Mouse (Mus musculus): ENCODE measurements around the gene Nfib. TPM values are rescaled to one million over a fixed set of nuclear protein-coding genes. Genes with fewer than 3 reads are reported as not detected.
A peak's percentile ranks its signal among the peaks of the same experiment; 100 is the strongest.

Gene Nfib
- polyA plus RNA-seq, 2 experiments = 1.7 to 2.6 TPM

DNA sequence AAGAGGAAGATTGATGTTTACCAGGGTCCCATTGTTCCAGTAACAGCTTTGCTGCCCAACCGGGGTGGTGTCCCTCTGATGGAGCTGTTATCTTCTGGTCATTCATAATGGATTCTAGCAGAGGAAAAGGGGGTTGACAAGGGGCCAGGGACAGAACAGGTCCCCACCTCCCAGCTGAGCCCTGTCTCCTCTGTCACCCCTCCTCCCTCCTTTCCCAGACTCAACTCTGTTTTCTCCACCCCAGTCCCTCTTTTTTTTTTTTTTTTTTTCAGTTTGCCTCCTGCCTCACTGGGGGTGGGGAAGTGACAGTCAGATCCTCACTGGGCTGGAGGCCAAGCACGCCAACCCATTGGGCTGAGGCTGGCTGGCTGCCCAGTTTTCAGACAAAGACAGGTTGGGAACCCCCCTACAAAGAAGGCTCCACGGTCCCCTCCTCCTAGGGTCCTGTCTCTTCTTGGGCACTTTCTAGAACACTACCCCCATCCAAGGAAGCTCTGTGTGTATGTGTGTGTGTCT, 83.2 kb downstream of the Nfib start:
- H3K9ac ChIP-seq (replicated peaks) = no peak overlapping the region
- no peak overlapping the region for H3K27ac ChIP-seq
- WGBS (ENCODE audit: insufficient replicate concordance) = 10% methylated on average over 3 of the region's 3 CpGs
- DNase-seq (ENCODE audit: low read depth in 3 of 3, low spot score in 3 of 3) (no peak), ATAC-seq (ENCODE audit: insufficient read depth) (peak; percentile 45; the same call in 1 of the 2 replicates)
- peaks cover 0 to 13% of the 10 kb centered on the region in 2 experiments; a peak in 2 of 4 replicates for H3K4me1 ChIP-seq (replicated peaks; ENCODE audit: control insufficient read depth in 2 of 2, insufficient read depth in 2 of 2, low read length in 1 of 2)
- no peak overlapping the region for H3K4me3 ChIP-seq (ENCODE audit: insufficient read depth in 1 of 2, low read depth in 2 of 2, low read length in 2 of 2)
- H3K4me2 ChIP-seq (ENCODE audit: low read depth) = no peak overlapping the region
- no peaks in the 10 kb centered on the region for H3K9me3 ChIP-seq (ENCODE audit: control insufficient read depth, low read length)
- H3K36me3 ChIP-seq (replicated peaks; ENCODE audit: control insufficient read depth, insufficient read depth, low read depth) = no peaks in the 10 kb centered on the region
- no peaks in the 10 kb centered on the region for H3K27me3 ChIP-seq (ENCODE audit: control insufficient read depth, insufficient read depth, low read length)
- TF ChIP-seq EP300 (IDR thresholded peaks at IDR 0.05; ENCODE audit: low read depth) (no peak), CTCF (IDR thresholded peaks at IDR 0.05; ENCODE audit: low read depth) (no peak)

DNA sequence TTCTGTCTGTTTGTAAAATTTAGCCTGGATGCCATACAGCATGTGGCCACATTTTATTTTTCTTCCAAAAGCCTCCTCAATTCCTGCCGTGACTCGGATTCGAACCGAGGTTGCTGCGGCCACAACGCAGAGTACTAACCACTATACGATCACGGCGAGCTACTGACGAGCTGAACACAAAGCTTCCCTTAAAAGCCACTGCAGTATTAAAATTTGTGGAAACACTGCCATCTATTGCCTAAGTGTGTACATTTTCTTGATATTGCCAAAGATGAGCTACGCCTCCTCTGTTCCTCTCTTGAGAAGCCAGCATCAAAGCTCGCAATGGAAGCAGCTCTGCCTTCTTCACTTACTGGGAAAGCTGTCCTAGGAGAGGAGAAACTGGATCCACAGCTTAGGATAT, 86.0 kb downstream of the Nfib start:
- Histone ChIP-seq H3K4me2 (ENCODE audit: low read depth) (no peak overlapping the region), H3K27ac (no peak overlapping the region), H3K27me3 (ENCODE audit: control insufficient read depth, insufficient read depth, low read length) (no peaks in the 10 kb centered on the region), H3K9ac (replicated peaks) (no peak overlapping the region), H3K36me3 (replicated peaks; ENCODE audit: control insufficient read depth, insufficient read depth, low read depth) (no peaks in the 10 kb centered on the region), H3K4me3 (ENCODE audit: insufficient read depth in 1 of 2, low read depth in 2 of 2, low read length in 2 of 2) (no peak overlapping the region), H3K4me1 (replicated peaks; ENCODE audit: control insufficient read depth in 2 of 2, insufficient read depth in 2 of 2, low read length in 1 of 2) (peaks cover 0 to 13% of the 10 kb centered on the region in 2 experiments; a peak in 2 of 4 replicates), H3K9me3 (ENCODE audit: control insufficient read depth, low read length) (no peaks in the 10 kb centered on the region)
- DNase-seq (ENCODE audit: low read depth in 3 of 3, low spot score in 3 of 3) = no peak
- peak; percentile 39; the same call in 1 of the 2 replicates for ATAC-seq (ENCODE audit: insufficient read depth)
- TF ChIP-seq EP300 (IDR thresholded peaks at IDR 0.05; ENCODE audit: low read depth) (no peak), CTCF (IDR thresholded peaks at IDR 0.05; ENCODE audit: low read depth) (peak; percentile 16; the same call in 1 of the 2 replicates)
- WGBS (ENCODE audit: insufficient replicate concordance) = 31% methylated on average over 12 of the region's 12 CpGs

DNA sequence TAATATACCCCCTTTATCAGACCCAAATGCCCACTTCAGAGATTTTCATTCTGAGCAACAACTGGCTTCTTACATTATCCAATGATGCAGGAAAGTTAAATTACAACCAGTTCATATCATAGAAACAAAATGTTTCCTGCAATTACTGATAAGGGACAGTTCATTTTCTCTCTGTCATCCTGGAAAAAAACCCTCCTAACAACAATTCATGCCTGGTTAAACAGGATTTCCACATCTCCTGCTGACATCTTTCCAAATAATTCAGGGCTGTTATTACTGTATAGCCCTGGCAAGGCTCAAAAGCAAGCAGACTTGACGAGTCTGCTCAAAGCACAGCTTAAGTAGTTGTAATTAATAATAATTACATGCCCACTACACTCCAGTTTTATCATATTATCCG, 86.5 kb downstream of the Nfib start:
- Histone ChIP-seq H3K9ac (replicated peaks) (no peak overlapping the region), H3K36me3 (replicated peaks; ENCODE audit: control insufficient read depth, insufficient read depth, low read depth) (no peaks in the 10 kb centered on the region), H3K27me3 (ENCODE audit: control insufficient read depth, insufficient read depth, low read length) (no peaks in the 10 kb centered on the region), H3K27ac (no peak overlapping the region), H3K4me1 (replicated peaks; ENCODE audit: control insufficient read depth in 2 of 2, insufficient read depth in 2 of 2, low read length in 1 of 2) (peaks cover 0 to 13% of the 10 kb centered on the region in 2 experiments; a peak in 2 of 4 replicates), H3K4me2 (ENCODE audit: low read depth) (no peak overlapping the region), H3K4me3 (ENCODE audit: insufficient read depth in 1 of 2, low read depth in 2 of 2, low read length in 2 of 2) (no peak overlapping the region), H3K9me3 (ENCODE audit: control insufficient read depth, low read length) (no peaks in the 10 kb centered on the region)
- DNase-seq (ENCODE audit: low read depth in 3 of 3, low spot score in 3 of 3) = no peak
- no peak for TF ChIP-seq CTCF (IDR thresholded peaks at IDR 0.05; ENCODE audit: low read depth)
- no peak for TF ChIP-seq EP300 (IDR thresholded peaks at IDR 0.05; ENCODE audit: low read depth)
- WGBS (ENCODE audit: insufficient replicate concordance) = 43% methylated on average over 2 of the region's 2 CpGs
- ATAC-seq (ENCODE audit: insufficient read depth) = no peak

DNA sequence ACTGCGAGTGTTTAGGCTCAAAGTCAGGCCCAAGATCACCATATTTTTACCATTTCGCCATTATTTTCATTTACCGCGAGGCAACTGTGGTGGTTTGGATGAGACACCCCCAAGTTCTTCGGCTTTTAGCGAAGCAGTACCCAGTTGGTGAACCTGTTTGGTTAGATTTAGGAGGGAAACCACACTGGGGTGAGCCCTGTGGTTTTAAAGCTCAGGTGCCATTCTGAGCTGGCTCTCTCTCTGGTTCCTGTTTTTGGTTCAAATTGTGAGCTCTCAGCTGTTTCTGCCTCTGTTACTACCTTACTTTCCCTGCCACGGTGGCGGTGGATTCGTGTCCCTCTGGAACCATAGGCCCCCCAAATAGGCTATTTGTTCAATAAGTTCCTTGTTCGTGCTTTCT, 88.3 kb downstream of the Nfib start:
- Histone ChIP-seq H3K27me3 (ENCODE audit: control insufficient read depth, insufficient read depth, low read length) (no peaks in the 10 kb centered on the region), H3K27ac (no peak overlapping the region), H3K4me1 (replicated peaks; ENCODE audit: control insufficient read depth in 2 of 2, insufficient read depth in 2 of 2, low read length in 1 of 2) (peaks cover 0 to 7% of the 10 kb centered on the region in 2 experiments; a peak in 2 of 4 replicates), H3K9me3 (ENCODE audit: control insufficient read depth, low read length) (no peaks in the 10 kb centered on the region), H3K9ac (replicated peaks) (no peak overlapping the region), H3K4me2 (ENCODE audit: low read depth) (no peak overlapping the region), H3K4me3 (ENCODE audit: insufficient read depth in 1 of 2, low read depth in 2 of 2, low read length in 2 of 2) (no peak overlapping the region), H3K36me3 (replicated peaks; ENCODE audit: control insufficient read depth, insufficient read depth, low read depth) (no peaks in the 10 kb centered on the region)
- 63% methylated on average over 10 of the region's 10 CpGs for WGBS (ENCODE audit: insufficient replicate concordance)
- ATAC-seq (ENCODE audit: insufficient read depth) = no peak
- TF ChIP-seq EP300 (IDR thresholded peaks at IDR 0.05; ENCODE audit: low read depth) (no peak), CTCF (IDR thresholded peaks at IDR 0.05; ENCODE audit: low read depth) (no peak)
- no peak for DNase-seq (ENCODE audit: low read depth in 3 of 3, low spot score in 3 of 3)

DNA sequence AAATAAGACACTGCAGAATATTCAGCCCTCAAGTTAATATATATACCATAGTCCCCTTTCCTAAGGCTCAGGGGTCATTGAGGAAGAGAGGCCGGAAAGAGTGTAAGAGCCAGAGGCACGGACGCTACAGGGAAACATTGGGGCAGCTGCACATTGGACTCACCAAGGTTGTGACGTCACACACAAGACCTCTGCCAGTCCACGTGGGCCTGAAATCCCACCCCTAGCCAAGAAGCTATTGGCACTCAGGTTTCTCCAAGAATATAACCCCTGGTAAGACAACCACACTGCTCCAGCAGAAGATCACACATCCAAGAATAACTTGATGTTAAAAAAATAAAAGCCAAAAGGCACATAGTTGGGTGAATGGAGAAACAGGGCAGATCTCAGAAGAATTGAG, 89.8 kb downstream of the Nfib start:
- H3K9me3 ChIP-seq (ENCODE audit: control insufficient read depth, low read length) = no peaks in the 10 kb centered on the region
- DNase-seq (ENCODE audit: low read depth in 3 of 3, low spot score in 3 of 3) (no peak), ATAC-seq (ENCODE audit: insufficient read depth) (no peak)
- no peaks in the 10 kb centered on the region for H3K4me1 ChIP-seq (replicated peaks; ENCODE audit: control insufficient read depth in 2 of 2, insufficient read depth in 2 of 2, low read length in 1 of 2)
- H3K36me3 ChIP-seq (replicated peaks; ENCODE audit: control insufficient read depth, insufficient read depth, low read depth) = no peaks in the 10 kb centered on the region
- no peak overlapping the region for H3K9ac ChIP-seq (replicated peaks)
- TF ChIP-seq CTCF (IDR thresholded peaks at IDR 0.05; ENCODE audit: low read depth) (no peak), EP300 (IDR thresholded peaks at IDR 0.05; ENCODE audit: low read depth) (no peak)
- H3K27ac ChIP-seq = no peak overlapping the region
- 77% methylated on average over 5 of the region's 5 CpGs for WGBS (ENCODE audit: insufficient replicate concordance)
- H3K4me2 ChIP-seq (ENCODE audit: low read depth) = no peak overlapping the region
- H3K27me3 ChIP-seq (ENCODE audit: control insufficient read depth, insufficient read depth, low read length) = no peaks in the 10 kb centered on the region
- H3K4me3 ChIP-seq (ENCODE audit: insufficient read depth in 1 of 2, low read depth in 2 of 2, low read length in 2 of 2) = no peak overlapping the region

All from liver, embryonic 14.5 days (tissue).